Mouse (Mus musculus): ENCODE measurements around the gene Cd2bp2. TPM values are rescaled to one million over a fixed set of nuclear protein-coding genes. Genes with fewer than 3 reads are reported as not detected.

The Cd2bp2 gene
- polyA plus RNA-seq, 2 experiments: 54.2 to 110 TPM

GRCm38 (mm10) chr7:127145387-127146266 lies 50.2 kb downstream of the Cd2bp2 start:
- Histone ChIP-seq H3K9ac (ENCODE audit: low read depth, low read length, severe bottlenecking) (no peak overlapping the region), H3K9me3 (ENCODE audit: control insufficient read depth, low read length) (no peaks in the 10 kb centered on the region), H3K27me3 (ENCODE audit: control insufficient read depth, insufficient read depth, low read length) (no peaks in the 10 kb centered on the region), H3K4me2 (replicated peaks; ENCODE audit: low read depth, low read length, severe bottlenecking) (no peak overlapping the region), H3K27ac (replicated peaks; ENCODE audit: low read depth, low read length) (no peak overlapping the region), H3K4me1 (ENCODE audit: control insufficient read depth, insufficient read depth, low read length) (no peaks in the 10 kb centered on the region), H3K4me3 (replicated peaks; ENCODE audit: low read length) (no peak overlapping the region), H3K36me3 (ENCODE audit: control insufficient read depth, insufficient read depth, low read length) (no peaks in the 10 kb centered on the region)
- WGBS: 53% methylated on average over 9 of the region's 9 CpGs
- TF ChIP-seq POLR2A (IDR thresholded peaks at IDR 0.05; ENCODE audit: borderline replicate concordance, extremely low read depth, insufficient read depth, insufficient read length): no peak
- no peak for DNase-seq (ENCODE audit: low spot score)
- ATAC-seq (ENCODE audit: low FRiP score, low read depth): no peak

- ATAC-seq (ENCODE audit: low FRiP score, low read depth): no peak
- Histone ChIP-seq H3K36me3 (ENCODE audit: control insufficient read depth, insufficient read depth, low read length) (no peaks in the 10 kb centered on the region), H3K9me3 (ENCODE audit: control insufficient read depth, low read length) (no peaks in the 10 kb centered on the region), H3K27me3 (ENCODE audit: control insufficient read depth, insufficient read depth, low read length) (no peaks in the 10 kb centered on the region), H3K4me2 (replicated peaks; ENCODE audit: low read depth, low read length, severe bottlenecking) (no peak overlapping the region), H3K4me3 (replicated peaks; ENCODE audit: low read length) (no peak overlapping the region), H3K4me1 (ENCODE audit: control insufficient read depth, insufficient read depth, low read length) (no peaks in the 10 kb centered on the region), H3K9ac (ENCODE audit: low read depth, low read length, severe bottlenecking) (no peak overlapping the region), H3K27ac (replicated peaks; ENCODE audit: low read depth, low read length) (no peak overlapping the region)
- no peak for TF ChIP-seq POLR2A (IDR thresholded peaks at IDR 0.05; ENCODE audit: borderline replicate concordance, extremely low read depth, insufficient read depth, insufficient read length)
- DNase-seq (ENCODE audit: low spot score): no peak
- WGBS: 89% methylated on average over 7 of the region's 7 CpGs
Measured at GRCm38 (mm10) chr7:127144412-127144811, 51.4 kb downstream of the Cd2bp2 start.

- H3K4me2 ChIP-seq (replicated peaks; ENCODE audit: low read depth, low read length, severe bottlenecking): no peak overlapping the region
- H3K4me1 ChIP-seq (ENCODE audit: control insufficient read depth, insufficient read depth, low read length): no peaks in the 10 kb centered on the region
- 88% methylated on average over 4 of the region's 4 CpGs for WGBS
- H3K27me3 ChIP-seq (ENCODE audit: control insufficient read depth, insufficient read depth, low read length): no peaks in the 10 kb centered on the region
- no peak overlapping the region for H3K9ac ChIP-seq (ENCODE audit: low read depth, low read length, severe bottlenecking)
- no peak for DNase-seq (ENCODE audit: low spot score)
- H3K27ac ChIP-seq (replicated peaks; ENCODE audit: low read depth, low read length): no peak overlapping the region
- H3K9me3 ChIP-seq (ENCODE audit: control insufficient read depth, low read length): no peaks in the 10 kb centered on the region
- ATAC-seq (ENCODE audit: low FRiP score, low read depth): no peak
- TF ChIP-seq POLR2A (IDR thresholded peaks at IDR 0.05; ENCODE audit: borderline replicate concordance, extremely low read depth, insufficient read depth, insufficient read length): no peak
- no peaks in the 10 kb centered on the region for H3K36me3 ChIP-seq (ENCODE audit: control insufficient read depth, insufficient read depth, low read length)
- H3K4me3 ChIP-seq (replicated peaks; ENCODE audit: low read length): no peak overlapping the region
Measured at GRCm38 (mm10) chr7:127142666-127143065, 53.2 kb downstream of the Cd2bp2 start.

GRCm38 (mm10) chr7:127142214-127142613 lies 53.6 kb downstream of the Cd2bp2 start:
- Histone ChIP-seq H3K27ac (replicated peaks; ENCODE audit: low read depth, low read length) (no peak overlapping the region), H3K4me1 (ENCODE audit: control insufficient read depth, insufficient read depth, low read length) (no peaks in the 10 kb centered on the region), H3K36me3 (ENCODE audit: control insufficient read depth, insufficient read depth, low read length) (no peaks in the 10 kb centered on the region), H3K27me3 (ENCODE audit: control insufficient read depth, insufficient read depth, low read length) (no peaks in the 10 kb centered on the region), H3K4me2 (replicated peaks; ENCODE audit: low read depth, low read length, severe bottlenecking) (no peak overlapping the region), H3K9ac (ENCODE audit: low read depth, low read length, severe bottlenecking) (no peak overlapping the region), H3K9me3 (ENCODE audit: control insufficient read depth, low read length) (no peaks in the 10 kb centered on the region), H3K4me3 (replicated peaks; ENCODE audit: low read length) (no peak overlapping the region)
- WGBS: 44% methylated on average over 2 of the region's 2 CpGs
- DNase-seq (ENCODE audit: low spot score): no peak
- TF ChIP-seq POLR2A (IDR thresholded peaks at IDR 0.05; ENCODE audit: borderline replicate concordance, extremely low read depth, insufficient read depth, insufficient read length): no peak
- ATAC-seq (ENCODE audit: low FRiP score, low read depth): no peak

Other genes starting within 250 kb of the Cd2bp2 start
- gene Asphd1, start 246.5 kb downstream of the Cd2bp2 start, polyA plus RNA-seq (2012; rRNA removed): 0.26 and 1.4 TPM in 2 replicates
- gene Asphd1, start 246.5 kb downstream of the Cd2bp2 start, polyA plus RNA-seq (2014; fragmentation: Nextera tagmentation; extraction: Ambion mirVana): 0.12 and 0.15 TPM in 2 replicates
- 2.5 and 3.2 TPM in 2 replicates for gene Sez6l2, start 245.5 kb downstream of the Cd2bp2 start, polyA plus RNA-seq (2012; rRNA removed)
- gene Sez6l2, start 245.5 kb downstream of the Cd2bp2 start, polyA plus RNA-seq (2014; fragmentation: Nextera tagmentation; extraction: Ambion mirVana): 0.90 and 1.6 TPM in 2 replicates
- gene Cdipt, start 220.1 kb downstream of the Cd2bp2 start, polyA plus RNA-seq (2012; rRNA removed): 123 and 172 TPM in 2 replicates
- 84.8 and 94.0 TPM in 2 replicates for gene Cdipt, start 220.1 kb downstream of the Cd2bp2 start, polyA plus RNA-seq (2014; fragmentation: Nextera tagmentation; extraction: Ambion mirVana)
- gene Cdiptos, start 220.0 kb downstream of the Cd2bp2 start, polyA plus RNA-seq (2012; rRNA removed): 1.5 and 1.9 TPM in 2 replicates
- gene Cdiptos, start 220.0 kb downstream of the Cd2bp2 start, polyA plus RNA-seq (2014; fragmentation: Nextera tagmentation; extraction: Ambion mirVana): 0.83 and 1.2 TPM in 2 replicates
- 7.9 and 8.0 TPM in 2 replicates for gene Mvp, start 181.4 kb downstream of the Cd2bp2 start, polyA plus RNA-seq (2012; rRNA removed)
- gene Mvp, start 181.4 kb downstream of the Cd2bp2 start, polyA plus RNA-seq (2014; fragmentation: Nextera tagmentation; extraction: Ambion mirVana): 7.3 and 7.9 TPM in 2 replicates
- 3.2 and 4.3 TPM in 2 replicates for gene Pagr1b, start 179.6 kb downstream of the Cd2bp2 start, polyA plus RNA-seq (2012; rRNA removed)
- 0.61 TPM in 1 of 2 replicates, not detected in the other for gene Pagr1b, start 179.6 kb downstream of the Cd2bp2 start, polyA plus RNA-seq (2014; fragmentation: Nextera tagmentation; extraction: Ambion mirVana)
- 27.0 and 31.9 TPM in 2 replicates for gene Pagr1a, start 178.7 kb downstream of the Cd2bp2 start, polyA plus RNA-seq (2012; rRNA removed)
- 47.6 and 63.6 TPM in 2 replicates for gene Pagr1a, start 178.7 kb downstream of the Cd2bp2 start, polyA plus RNA-seq (2014; fragmentation: Nextera tagmentation; extraction: Ambion mirVana)
- gene Gm42742, start 175.0 kb downstream of the Cd2bp2 start, polyA plus RNA-seq (2012; rRNA removed): 111 and 143 TPM in 2 replicates
- 26.8 and 37.7 TPM in 2 replicates for gene Gm42742, start 175.0 kb downstream of the Cd2bp2 start, polyA plus RNA-seq (2014; fragmentation: Nextera tagmentation; extraction: Ambion mirVana)
- 74.6 and 130 TPM in 2 replicates for gene Prrt2, start 174.8 kb downstream of the Cd2bp2 start, polyA plus RNA-seq (2012; rRNA removed)
- gene Prrt2, start 174.8 kb downstream of the Cd2bp2 start, polyA plus RNA-seq (2014; fragmentation: Nextera tagmentation; extraction: Ambion mirVana): 21.2 and 21.3 TPM in 2 replicates
- gene Maz, start 169.0 kb downstream of the Cd2bp2 start, polyA plus RNA-seq (2012; rRNA removed): 298 and 365 TPM in 2 replicates
- 66.7 and 81.4 TPM in 2 replicates for gene Maz, start 169.0 kb downstream of the Cd2bp2 start, polyA plus RNA-seq (2014; fragmentation: Nextera tagmentation; extraction: Ambion mirVana)
- gene Kif22, start 153.6 kb downstream of the Cd2bp2 start, polyA plus RNA-seq (2012; rRNA removed): 57.4 and 68.4 TPM in 2 replicates
- gene Kif22, start 153.6 kb downstream of the Cd2bp2 start, polyA plus RNA-seq (2014; fragmentation: Nextera tagmentation; extraction: Ambion mirVana): 87.2 and 92.8 TPM in 2 replicates
- gene Zg16, start 108.7 kb downstream of the Cd2bp2 start, polyA plus RNA-seq (2012; rRNA removed): 0.45 TPM in 1 of 2 replicates, not detected in the other
- gene Zg16, start 108.7 kb downstream of the Cd2bp2 start, polyA plus RNA-seq (2014; fragmentation: Nextera tagmentation; extraction: Ambion mirVana): not detected in 2 replicates
- 5.6 and 7.1 TPM in 2 replicates for gene AI467606, start 104.7 kb downstream of the Cd2bp2 start, polyA plus RNA-seq (2012; rRNA removed)
- 4.9 and 5.3 TPM in 2 replicates for gene AI467606, start 104.7 kb downstream of the Cd2bp2 start, polyA plus RNA-seq (2014; fragmentation: Nextera tagmentation; extraction: Ambion mirVana)
- gene Qprt, start 73.8 kb downstream of the Cd2bp2 start, polyA plus RNA-seq (2012; rRNA removed): 6.0 and 6.5 TPM in 2 replicates
- 3.9 and 4.3 TPM in 2 replicates for gene Qprt, start 73.8 kb downstream of the Cd2bp2 start, polyA plus RNA-seq (2014; fragmentation: Nextera tagmentation; extraction: Ambion mirVana)
- gene Spn, start 58.2 kb downstream of the Cd2bp2 start, polyA plus RNA-seq (2012; rRNA removed): 0.73 and 0.87 TPM in 2 replicates
- gene Spn, start 58.2 kb downstream of the Cd2bp2 start, polyA plus RNA-seq (2014; fragmentation: Nextera tagmentation; extraction: Ambion mirVana): 0.37 and 0.44 TPM in 2 replicates
- gene Tbc1d10b, start 12.4 kb upstream of the Cd2bp2 start, polyA plus RNA-seq (2012; rRNA removed): 40.8 and 46.8 TPM in 2 replicates
- gene Tbc1d10b, start 12.4 kb upstream of the Cd2bp2 start, polyA plus RNA-seq (2014; fragmentation: Nextera tagmentation; extraction: Ambion mirVana): 27.1 and 29.3 TPM in 2 replicates
- 555 and 1,104 TPM in 2 replicates for gene Mylpf, start 12.8 kb upstream of the Cd2bp2 start, polyA plus RNA-seq (2012; rRNA removed)
- 413 and 609 TPM in 2 replicates for gene Mylpf, start 12.8 kb upstream of the Cd2bp2 start, polyA plus RNA-seq (2014; fragmentation: Nextera tagmentation; extraction: Ambion mirVana)
- 22.5 and 24.9 TPM in 2 replicates for gene Zfp553, start 37.0 kb upstream of the Cd2bp2 start, polyA plus RNA-seq (2012; rRNA removed)
- gene Zfp553, start 37.0 kb upstream of the Cd2bp2 start, polyA plus RNA-seq (2014; fragmentation: Nextera tagmentation; extraction: Ambion mirVana): 19.4 and 20.1 TPM in 2 replicates
- gene Sept1, start 37.1 kb upstream of the Cd2bp2 start, polyA plus RNA-seq (2012; rRNA removed): 14.9 and 22.2 TPM in 2 replicates
- gene Sept1, start 37.1 kb upstream of the Cd2bp2 start, polyA plus RNA-seq (2014; fragmentation: Nextera tagmentation; extraction: Ambion mirVana): 15.3 and 18.6 TPM in 2 replicates
- 115 and 161 TPM in 2 replicates for gene Zfp771, start 48.2 kb upstream of the Cd2bp2 start, polyA plus RNA-seq (2012; rRNA removed)
- gene Zfp771, start 48.2 kb upstream of the Cd2bp2 start, polyA plus RNA-seq (2014; fragmentation: Nextera tagmentation; extraction: Ambion mirVana): 66.2 and 71.2 TPM in 2 replicates
- 100 and 120 TPM in 2 replicates for gene Dctpp1, start 64.7 kb upstream of the Cd2bp2 start, polyA plus RNA-seq (2012; rRNA removed)
- 169 and 177 TPM in 2 replicates for gene Dctpp1, start 64.7 kb upstream of the Cd2bp2 start, polyA plus RNA-seq (2014; fragmentation: Nextera tagmentation; extraction: Ambion mirVana)
- gene Sephs2, start 78.0 kb upstream of the Cd2bp2 start, polyA plus RNA-seq (2012; rRNA removed): 22.2 and 24.3 TPM in 2 replicates
- gene Sephs2, start 78.0 kb upstream of the Cd2bp2 start, polyA plus RNA-seq (2014; fragmentation: Nextera tagmentation; extraction: Ambion mirVana): 74.7 and 79.3 TPM in 2 replicates
- 1.5 and 2.0 TPM in 2 replicates for gene Itgal, start 100.2 kb upstream of the Cd2bp2 start, polyA plus RNA-seq (2012; rRNA removed)
- gene Itgal, start 100.2 kb upstream of the Cd2bp2 start, polyA plus RNA-seq (2014; fragmentation: Nextera tagmentation; extraction: Ambion mirVana): 0.88 and 1.2 TPM in 2 replicates
- gene Zfp768, start 149.5 kb upstream of the Cd2bp2 start, polyA plus RNA-seq (2012; rRNA removed): 38.4 and 51.9 TPM in 2 replicates
- gene Zfp768, start 149.5 kb upstream of the Cd2bp2 start, polyA plus RNA-seq (2014; fragmentation: Nextera tagmentation; extraction: Ambion mirVana): 5.5 and 5.9 TPM in 2 replicates
- gene Zfp747, start 180.0 kb upstream of the Cd2bp2 start, polyA plus RNA-seq (2012; rRNA removed): 7.3 and 8.0 TPM in 2 replicates
- gene Zfp747, start 180.0 kb upstream of the Cd2bp2 start, polyA plus RNA-seq (2014; fragmentation: Nextera tagmentation; extraction: Ambion mirVana): 7.0 and 7.2 TPM in 2 replicates
- 3.5 and 3.9 TPM in 2 replicates for gene 9130019O22Rik, start 191.1 kb upstream of the Cd2bp2 start, polyA plus RNA-seq (2012; rRNA removed)
- 4.5 and 6.4 TPM in 2 replicates for gene 9130019O22Rik, start 191.1 kb upstream of the Cd2bp2 start, polyA plus RNA-seq (2014; fragmentation: Nextera tagmentation; extraction: Ambion mirVana)
- 8.8 and 11.6 TPM in 2 replicates for gene E430018J23Rik, start 197.6 kb upstream of the Cd2bp2 start, polyA plus RNA-seq (2012; rRNA removed)
- gene E430018J23Rik, start 197.6 kb upstream of the Cd2bp2 start, polyA plus RNA-seq (2014; fragmentation: Nextera tagmentation; extraction: Ambion mirVana): 7.3 and 10.1 TPM in 2 replicates
- 7.8 and 8.8 TPM in 2 replicates for gene Zfp764, start 210.8 kb upstream of the Cd2bp2 start, polyA plus RNA-seq (2012; rRNA removed)
- gene Zfp764, start 210.8 kb upstream of the Cd2bp2 start, polyA plus RNA-seq (2014; fragmentation: Nextera tagmentation; extraction: Ambion mirVana): 8.4 and 9.1 TPM in 2 replicates
- gene Zfp688, start 226.0 kb upstream of the Cd2bp2 start, polyA plus RNA-seq (2012; rRNA removed): 18.6 and 24.8 TPM in 2 replicates
- gene Zfp688, start 226.0 kb upstream of the Cd2bp2 start, polyA plus RNA-seq (2014; fragmentation: Nextera tagmentation; extraction: Ambion mirVana): 24.3 and 25.2 TPM in 2 replicates